Mouse (Mus musculus) liver, adult 2 months (tissue): Measurements from ENCODE around the gene Tmem79. TPM values are rescaled to one million over a fixed set of nuclear protein-coding genes. Genes with fewer than 3 reads are reported as not detected.

Experiments
- DNase-seq: peaks from one replicate; pipeline ENCODE4 v3.0.0-alpha.2; 2011; ENCODE audit warnings: low read depth, low spot score; ENCODE audit errors: extremely low read depth
- H3K27ac ChIP-seq: fragments of 200-500 bp; replicated peaks from 2 replicates; pipeline ENCODE4 v1.5.1; 2012; ENCODE audit warnings: low read depth, mild to moderate bottlenecking, control low read depth, inconsistent platforms, low read length; ENCODE audit not compliant: insufficient read depth
- H3K27me3 ChIP-seq: fragments of 200-500 bp; 2 replicates; pipeline ENCODE4 v1.6.1; 2012; ENCODE audit warnings: mild to moderate bottlenecking, moderate library complexity, low read length, inconsistent platforms; ENCODE audit not compliant: control insufficient read depth, insufficient read depth
- H3K36me3 ChIP-seq: fragments of 200-500 bp; 2 replicates; pipeline ENCODE4 v1.6.1; 2012; ENCODE audit warnings: low read length, inconsistent platforms; ENCODE audit not compliant: control insufficient read depth, insufficient read depth
- H3K4me1 ChIP-seq: fragments of 200-500 bp; 2 replicates; pipeline ENCODE4 v1.6.1; 2011; ENCODE audit warnings: low read length; ENCODE audit not compliant: control insufficient read depth, insufficient read depth
- H3K4me3 ChIP-seq: fragments of 200-500 bp; 2 replicates; pipeline ENCODE4 v1.5.1; 2011; ENCODE audit warnings: low read depth, mild to moderate bottlenecking, control low read depth, low read length, moderate library complexity; ENCODE audit not compliant: insufficient read depth
- H3K79me2 ChIP-seq: fragments of 200-500 bp; 2 replicates; pipeline ENCODE4 v1.6.1; 2012; ENCODE audit warnings: inconsistent platforms, mild to moderate bottlenecking, low read length, moderate library complexity; ENCODE audit not compliant: control insufficient read depth, insufficient read depth
- H3K9ac ChIP-seq: fragments of 200-500 bp; 2 replicates; pipeline ENCODE4 v1.6.1; 2012; ENCODE audit warnings: low read depth, mild to moderate bottlenecking, control low read depth, inconsistent platforms, low read length
- CTCF ChIP-seq: fragments of 200-500 bp; IDR thresholded peaks from 2 replicates; pipeline ENCODE4 v1.5.1; 2011; ENCODE audit warnings: low read depth, low read length, control low read depth
- POLR2A ChIP-seq: fragments of 200-500 bp; IDR thresholded peaks from 2 replicates; pipeline ENCODE4 v1.6.1; 2011; ENCODE audit warnings: low read length, control low read depth; ENCODE audit not compliant: insufficient read depth; ENCODE audit errors: extremely low read depth
- WGBS: fragments of 180-500 bp; shearing (Covaris S2); methylation state at CpG from one replicate; pipeline ENCODE4 v1.1.7; 2018; 5-methylcytosine and 5-hydroxymethylcytosine counted together
- polyA plus RNA-seq: library from polyadenylated mRNA; depleted of rRNA; stranded (reverse); fragments of >200 nt; gene quantifications from 2 replicates; pipeline ENCODE4 v1.2.3, GENCODE M21; 2012
- total RNA-seq: library from RNA; depleted of rRNA; stranded (reverse); fragments of >200 nt; gene quantifications from 2 replicates; pipeline ENCODE4 v1.2.3, GENCODE M21; 2014

The Tmem79 gene
- total and polyA plus RNA-seq, 2 experiments = 1.1 to 2.5 TPM

GRCm38 (mm10) chr3:88334902-88335435 is 979 bp downstream of the Tmem79 start:
- 26% methylated on average over 3 of the region's 3 CpGs for WGBS
- Histone ChIP-seq H3K4me3 (peak overlapping the region; percentile 69; the same call in 1 of the 2 replicates), H3K27me3 (no peaks in the 10 kb centered on the region), H3K4me1 (peaks cover 14% of the 10 kb centered on the region), H3K27ac (peak overlapping the region; percentile 74), H3K79me2 (peaks cover 4% of the 10 kb centered on the region; the same call in 1 of the 2 replicates), H3K9ac (peak overlapping the region; percentile 77), H3K36me3 (no peaks in the 10 kb centered on the region)
- DNase-seq = peak; percentile 30
- TF ChIP-seq POLR2A = no peak
- TF ChIP-seq CTCF = no peak

GRCm38 (mm10) chr3:88334029-88334658 is 1.8 kb downstream of the Tmem79 start:
- WGBS = 50% methylated on average over 12 of the region's 12 CpGs
- H3K9ac ChIP-seq = no peak overlapping the region
- peak; percentile 28 for DNase-seq

GRCm38 (mm10) chr3:88331282-88331681 is 4.7 kb downstream of the Tmem79 start:
- 16% methylated on average over 2 of the region's 2 CpGs for WGBS
- Histone ChIP-seq H3K4me3 (no peak overlapping the region), H3K4me1 (peaks cover 3% of the 10 kb centered on the region; the same call in 1 of the 2 replicates), H3K79me2 (0 out of 2 replicates have a peak, but pooled peaks cover 2% of the 10 kb centered on the region), H3K27me3 (no peaks in the 10 kb centered on the region), H3K9ac (no peak overlapping the region), H3K27ac (no peak overlapping the region), H3K36me3 (0 out of 2 replicates have a peak, but pooled peaks cover 2% of the 10 kb centered on the region)
- DNase-seq = peak; percentile 39
- TF ChIP-seq CTCF = peak; percentile 78
- no peak for TF ChIP-seq POLR2A

More at GRCm38 (mm10) chr3:88334029-88334658, 1.8 kb downstream of the Tmem79 start:
- H3K79me2 ChIP-seq = peaks cover 4% of the 10 kb centered on the region; the same call in 1 of the 2 replicates
- no peak overlapping the region for H3K4me3 ChIP-seq
- no peak overlapping the region for H3K27ac ChIP-seq
- peaks cover 12% of the 10 kb centered on the region for H3K4me1 ChIP-seq
- no peaks in the 10 kb centered on the region for H3K27me3 ChIP-seq
- TF ChIP-seq POLR2A (no peak), CTCF (no peak)
- H3K36me3 ChIP-seq = no peaks in the 10 kb centered on the region

- Histone ChIP-seq H3K9ac (no peak overlapping the region), H3K27ac (no peak overlapping the region), H3K4me3 (no peak overlapping the region), H3K36me3 (0 out of 2 replicates have a peak, but pooled peaks cover 2% of the 10 kb centered on the region), H3K27me3 (no peaks in the 10 kb centered on the region), H3K79me2 (peaks cover 13% of the 10 kb centered on the region; the same call in 1 of the 2 replicates), H3K4me1 (peaks cover 8% of the 10 kb centered on the region)
- WGBS = 85% methylated on average over 5 of the region's 5 CpGs
- no peak for DNase-seq
- TF ChIP-seq POLR2A (no peak), CTCF (no peak)
Measured at GRCm38 (mm10) chr3:88328956-88329355, 7.0 kb downstream of the Tmem79 start.

GRCm38 (mm10) chr3:88324951-88325405 is 11.0 kb downstream of the Tmem79 start, which contains the start of gene Glmp:
Gene Glmp (plus strand): TSS chr3:88325023.
- Histone ChIP-seq H3K9ac (peak within 1 kb of the TSS; percentile 91), H3K27me3 (no peaks in the 10 kb centered on the region), H3K79me2 (peaks cover 13% of the 10 kb centered on the region; the same call in 1 of the 2 replicates), H3K27ac (peak within 1 kb of the TSS; percentile 72), H3K4me3 (peak within 1 kb of the TSS; percentile 63), H3K4me1 (peaks cover 8% of the 10 kb centered on the region), H3K36me3 (peaks cover 24% of the 10 kb centered on the region)
- WGBS = under 1% methylated on average over 10 of the region's 10 CpGs
- DNase-seq = peak; percentile 80
- 0 out of 2 replicates have a peak, but pooled peaks have one; percentile 46 for TF ChIP-seq POLR2A
- no peak for TF ChIP-seq CTCF
